Mouse (Mus musculus) left cerebral cortex, postnatal 36 days (tissue): ENCODE measurements around the gene Birc3. TPM values are rescaled to one million over a fixed set of nuclear protein-coding genes. Genes with fewer than 3 reads are reported as not detected.
"Not testable (repeated sequence)": the region's sequence is repeated elsewhere in the genome, so short reads cannot be mapped to it uniquely, and the experiment has no call there.

Source experiments
- DNase-seq, 2 experiments: peaks; one replicate each; pipeline ENCODE4 v3.0.0; 2021 to 2022; ENCODE audit warnings: low spot score in 2 of 2, mixed read lengths in 1 of 2
- intact Hi-C: fragments of 180-260 bp; cut with DNase I; formaldehyde crosslinking; loops from one replicate; pipeline ENCODE4 v1.15.1; 2025
- total RNA-seq, 2 experiments: library from RNA; stranded (reverse); gene quantifications; 2 replicates each; pipeline ENCODE4 v1.2.3; 2021

Birc3 gene
- 1 to 10 TPM; 2.4 to 2.6 TPM for total RNA-seq

GRCm38 (mm10) chr9:7872775-7873439 is at the start of gene Birc3:
TSS of gene Birc3 (minus strand) at chr9:7873186.
- intact Hi-C loops: no loop called here
- peak; percentile 17 to 28 for DNase-seq

GRCm38 (mm10) chr9:7914925-7915324 is 41.9 kb upstream of the Birc3 start:
- DNase-seq: no peak
- intact Hi-C loops: no loop called here

GRCm38 (mm10) chr9:7914487-7914886 is 41.5 kb upstream of the Birc3 start:
- DNase-seq: peak; percentile 17 to 27
- intact Hi-C loops: no loop called here

GRCm38 (mm10) chr9:7913953-7914352 is 41.0 kb upstream of the Birc3 start:
- intact Hi-C loops: no loop called here
- DNase-seq: no peak

- intact Hi-C loops: no loop called here
- no peak for DNase-seq
These were observed 34.5 kb upstream of the Birc3 start for GRCm38 (mm10) chr9:7907351-7907985.

- intact Hi-C loops: no loop called here
- DNase-seq: no peak
These were observed 33.6 kb upstream of the Birc3 start for GRCm38 (mm10) chr9:7906564-7906963.

- DNase-seq: no peak
- intact Hi-C loops: no loop called here
These were observed 30.8 kb upstream of the Birc3 start for GRCm38 (mm10) chr9:7903825-7904224.

GRCm38 (mm10) chr9:7903262-7903661 is 30.3 kb upstream of the Birc3 start:
- intact Hi-C loops: no loop called here
- DNase-seq: no peak

- DNase-seq: no peak
- intact Hi-C loops: no loop called here
These were observed 29.3 kb upstream of the Birc3 start for GRCm38 (mm10) chr9:7902311-7902710.

- intact Hi-C loops: no loop called here
- DNase-seq: no peak
These were observed 28.0 kb upstream of the Birc3 start for GRCm38 (mm10) chr9:7900965-7901364.

GRCm38 (mm10) chr9:7897502-7897901 is 24.5 kb upstream of the Birc3 start:
- intact Hi-C loops: loop anchor here (1.0 to 5.0 kb wide), 2 partner anchors 183 to 295 kb away; no protein-coding TSS in a partner anchor
- peak; percentile 35 to 49 for DNase-seq

- intact Hi-C loops, DNase-seq: not testable (repeated sequence)
These were observed 18.8 kb upstream of the Birc3 start for GRCm38 (mm10) chr9:7891796-7892195.

GRCm38 (mm10) chr9:7891177-7891576 is 18.2 kb upstream of the Birc3 start:
- intact Hi-C loops: no loop called here
- no peak for DNase-seq

- no peak for DNase-seq
- intact Hi-C loops: no loop called here
These were observed 11.4 kb upstream of the Birc3 start for GRCm38 (mm10) chr9:7884346-7884745.

GRCm38 (mm10) chr9:7882304-7882865 is 9.4 kb upstream of the Birc3 start:
- no peak for DNase-seq
- intact Hi-C loops: no loop called here

GRCm38 (mm10) chr9:7873511-7874211 is 675 bp upstream of the Birc3 start:
- intact Hi-C loops: no loop called here

GRCm38 (mm10) chr9:7872044-7872774 is 777 bp downstream of the Birc3 start:
- intact Hi-C loops: no loop called here
- no peak for DNase-seq

More at GRCm38 (mm10) chr9:7873511-7874211, 675 bp upstream of the Birc3 start:
- no peak for DNase-seq

GRCm38 (mm10) chr9:7871316-7872043 is 1.5 kb downstream of the Birc3 start:
- intact Hi-C loops: no loop called here
- no peak for DNase-seq
